Mouse (Mus musculus): ENCODE data around the gene Yjefn3. TPM values are rescaled to one million over a fixed set of nuclear protein-coding genes. Genes with fewer than 3 reads are reported as not detected.

Yjefn3 gene
- polyA plus RNA-seq, 1 experiment from 2014 or later: 3.8 TPM

Other genes starting within 250 kb of the Yjefn3 start
- 0.84 and 1.2 TPM in 2 replicates for gene Zfp964, start 248.2 kb downstream of the Yjefn3 start, polyA plus RNA-seq (2015; fragmentation: Nextera tagmentation; extraction: Ambion mirVana)
- 21.6 and 23.2 TPM in 2 replicates for gene Zfp869, start 192.0 kb downstream of the Yjefn3 start, polyA plus RNA-seq (2015; fragmentation: Nextera tagmentation; extraction: Ambion mirVana)
- 4.9 and 6.2 TPM in 2 replicates for gene Zfp963, start 152.7 kb downstream of the Yjefn3 start, polyA plus RNA-seq (2015; fragmentation: Nextera tagmentation; extraction: Ambion mirVana)
- gene Gm20422, start 127.8 kb downstream of the Yjefn3 start, polyA plus RNA-seq (2015; fragmentation: Nextera tagmentation; extraction: Ambion mirVana): 0.54 TPM in 1 of 2 replicates, not detected in the other
- 50.0 and 53.7 TPM in 2 replicates for gene Atp13a1, start 111.5 kb downstream of the Yjefn3 start, polyA plus RNA-seq (2015; fragmentation: Nextera tagmentation; extraction: Ambion mirVana)
- gene Zfp866, start 111.5 kb downstream of the Yjefn3 start, polyA plus RNA-seq (2015; fragmentation: Nextera tagmentation; extraction: Ambion mirVana): 15.6 and 16.7 TPM in 2 replicates
- gene Gmip, start 94.0 kb downstream of the Yjefn3 start, polyA plus RNA-seq (2015; fragmentation: Nextera tagmentation; extraction: Ambion mirVana): 8.2 and 13.5 TPM in 2 replicates
- 0.26 and 0.32 TPM in 2 replicates for gene Lpar2, start 80.3 kb downstream of the Yjefn3 start, polyA plus RNA-seq (2015; fragmentation: Nextera tagmentation; extraction: Ambion mirVana)
- gene Pbx4, start 70.2 kb downstream of the Yjefn3 start, polyA plus RNA-seq (2015; fragmentation: Nextera tagmentation; extraction: Ambion mirVana): 2.7 and 2.9 TPM in 2 replicates
- 0.51 and 0.53 TPM in 2 replicates for gene Cilp2, start 15.0 kb downstream of the Yjefn3 start, polyA plus RNA-seq (2015; fragmentation: Nextera tagmentation; extraction: Ambion mirVana)
- 2.8 TPM in 2 replicates for gene Tssk6, start 528 bp downstream of the Yjefn3 start, polyA plus RNA-seq (2015; fragmentation: Nextera tagmentation; extraction: Ambion mirVana)
- gene Ndufa13, start 154 bp downstream of the Yjefn3 start, polyA plus RNA-seq (2015; fragmentation: Nextera tagmentation; extraction: Ambion mirVana): 233 and 243 TPM in 2 replicates
- 36.0 and 38.9 TPM in 2 replicates for gene Gatad2a, start 93.7 kb upstream of the Yjefn3 start, polyA plus RNA-seq (2015; fragmentation: Nextera tagmentation; extraction: Ambion mirVana)
- 44.4 and 45.5 TPM in 2 replicates for gene Mau2, start 140.0 kb upstream of the Yjefn3 start, polyA plus RNA-seq (2015; fragmentation: Nextera tagmentation; extraction: Ambion mirVana)
- 33.0 and 37.0 TPM in 2 replicates for gene Sugp1, start 140.1 kb upstream of the Yjefn3 start, polyA plus RNA-seq (2015; fragmentation: Nextera tagmentation; extraction: Ambion mirVana)
- gene Tm6sf2, start 170.2 kb upstream of the Yjefn3 start, polyA plus RNA-seq (2015; fragmentation: Nextera tagmentation; extraction: Ambion mirVana): 106 and 152 TPM in 2 replicates
- gene Hapln4, start 180.7 kb upstream of the Yjefn3 start, polyA plus RNA-seq (2015; fragmentation: Nextera tagmentation; extraction: Ambion mirVana): 0.10 and 0.11 TPM in 2 replicates
- 0.89 and 0.98 TPM in 2 replicates for gene Ncan, start 218.2 kb upstream of the Yjefn3 start, polyA plus RNA-seq (2015; fragmentation: Nextera tagmentation; extraction: Ambion mirVana)
- 50.7 and 51.7 TPM in 2 replicates for gene Nr2c2ap, start 228.6 kb upstream of the Yjefn3 start, polyA plus RNA-seq (2015; fragmentation: Nextera tagmentation; extraction: Ambion mirVana)
- 12.6 and 15.3 TPM in 2 replicates for gene Rfxank, start 236.4 kb upstream of the Yjefn3 start, polyA plus RNA-seq (2015; fragmentation: Nextera tagmentation; extraction: Ambion mirVana)
- 38.4 and 42.4 TPM in 2 replicates for gene Borcs8, start 236.8 kb upstream of the Yjefn3 start, polyA plus RNA-seq (2015; fragmentation: Nextera tagmentation; extraction: Ambion mirVana)
- 0.11 and 0.23 TPM in 2 replicates for gene Mef2b, start 237.0 kb upstream of the Yjefn3 start, polyA plus RNA-seq (2015; fragmentation: Nextera tagmentation; extraction: Ambion mirVana)